Mouse (Mus musculus): ENCODE data around the gene Il1r2. TPM values are rescaled to one million over a fixed set of nuclear protein-coding genes. Genes with fewer than 3 reads are reported as not detected.

Il1r2 gene
- polyA plus RNA-seq, 1 experiment = 0.38 TPM

DNA sequence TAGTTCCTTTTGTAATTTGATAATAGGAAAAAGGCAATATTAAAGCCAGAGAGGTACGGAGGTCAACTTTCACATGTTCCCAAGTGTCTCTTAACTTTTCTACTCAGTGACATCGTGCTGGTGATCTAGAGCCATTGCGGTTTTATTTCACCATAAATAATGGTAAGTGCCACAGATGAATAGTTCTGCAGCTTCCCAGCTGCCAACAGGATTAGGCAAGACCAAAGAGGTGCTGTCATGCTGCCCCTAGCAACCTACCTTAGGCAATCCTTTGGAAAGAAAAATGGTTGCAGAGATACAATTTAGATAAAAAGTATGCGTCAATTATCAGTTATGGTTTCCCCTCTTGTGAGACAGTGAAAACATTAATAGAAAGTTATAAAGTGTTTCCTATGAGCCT is 54.6 kb downstream of the Il1r2 start:
- no peak for DNase-seq
- Histone ChIP-seq H3K4me1 (ENCODE audit: control insufficient read depth, insufficient read depth, low read length) (peaks cover 2% of the 10 kb centered on the region; the same call in 1 of the 2 replicates), H3K36me3 (ENCODE audit: control insufficient read depth, insufficient read depth, low read length) (no peaks in the 10 kb centered on the region), H3K4me3 (ENCODE audit: insufficient read depth, low read depth, low read length) (no peak overlapping the region), H3K27me3 (replicated peaks; ENCODE audit: control insufficient read depth, insufficient read depth, low read length) (no peaks in the 10 kb centered on the region), H3K27ac (ENCODE audit: insufficient read depth, low read depth, low read length) (no peak overlapping the region)
- 56% methylated on average over 4 of the region's 4 CpGs for WGBS
- TF ChIP-seq CTCF (conservative IDR thresholded peaks at IDR 0.05; ENCODE audit: insufficient read depth, insufficient read length, low read depth, low read length) (no peak), POLR2A (IDR thresholded peaks at IDR 0.05; ENCODE audit: low read depth, low read length) (no peak)

DNA sequence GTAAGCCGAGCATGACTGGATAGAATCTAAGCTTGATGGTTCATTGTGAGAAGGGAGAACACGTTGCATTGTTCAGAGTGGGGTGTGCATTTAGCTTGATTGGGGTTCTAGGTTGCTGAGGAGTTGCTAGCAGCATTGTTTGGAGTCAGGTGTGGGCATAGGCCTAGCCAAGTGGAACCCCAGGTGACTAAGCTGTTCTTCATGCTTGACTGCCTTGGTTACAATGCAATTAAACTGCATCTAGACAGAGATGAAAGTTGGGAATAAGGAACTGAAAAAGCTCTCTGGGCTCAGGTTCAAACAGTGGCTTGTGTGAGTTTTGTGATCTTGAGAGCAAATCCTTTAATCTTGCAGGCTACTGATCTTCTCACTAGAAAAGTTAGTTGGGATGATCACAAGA is 55.4 kb downstream of the Il1r2 start:
- WGBS = 59% methylated on average over 2 of the region's 2 CpGs
- peaks cover 3% of the 10 kb centered on the region; the same call in 1 of the 2 replicates for H3K4me1 ChIP-seq (ENCODE audit: control insufficient read depth, insufficient read depth, low read length)
- H3K27me3 ChIP-seq (replicated peaks; ENCODE audit: control insufficient read depth, insufficient read depth, low read length) = no peaks in the 10 kb centered on the region
- DNase-seq = peak; percentile 10
- no peak overlapping the region for H3K27ac ChIP-seq (ENCODE audit: insufficient read depth, low read depth, low read length)
- H3K36me3 ChIP-seq (ENCODE audit: control insufficient read depth, insufficient read depth, low read length) = no peaks in the 10 kb centered on the region
- TF ChIP-seq POLR2A (IDR thresholded peaks at IDR 0.05; ENCODE audit: low read depth, low read length) = no peak
- no peak for TF ChIP-seq CTCF (conservative IDR thresholded peaks at IDR 0.05; ENCODE audit: insufficient read depth, insufficient read length, low read depth, low read length)
- H3K4me3 ChIP-seq (ENCODE audit: insufficient read depth, low read depth, low read length) = no peak overlapping the region

DNA sequence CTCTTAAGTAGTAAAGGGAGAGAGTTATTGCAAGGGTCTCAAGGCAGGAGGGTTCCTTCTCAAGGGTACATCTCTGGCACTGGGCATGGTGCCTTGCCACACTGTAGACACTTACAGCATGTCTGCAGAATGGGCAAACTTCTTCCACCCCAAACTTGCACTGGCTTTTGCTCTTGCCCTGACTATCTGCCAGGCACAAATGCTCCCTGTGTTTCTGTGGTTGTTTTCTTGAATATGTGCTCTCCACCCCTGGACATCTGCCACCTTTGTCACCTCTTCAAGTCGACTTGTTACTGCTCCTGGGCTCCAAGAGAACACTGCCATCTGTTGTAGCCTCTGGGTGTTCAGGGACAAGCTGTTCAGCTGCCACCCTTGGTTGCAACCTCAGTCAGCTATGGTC is 57.8 kb downstream of the Il1r2 start:
- Histone ChIP-seq H3K4me3 (ENCODE audit: insufficient read depth, low read depth, low read length) (no peak overlapping the region), H3K27me3 (replicated peaks; ENCODE audit: control insufficient read depth, insufficient read depth, low read length) (no peaks in the 10 kb centered on the region), H3K4me1 (ENCODE audit: control insufficient read depth, insufficient read depth, low read length) (peaks cover 3% of the 10 kb centered on the region; the same call in 1 of the 2 replicates), H3K36me3 (ENCODE audit: control insufficient read depth, insufficient read depth, low read length) (no peaks in the 10 kb centered on the region), H3K27ac (ENCODE audit: insufficient read depth, low read depth, low read length) (no peak overlapping the region)
- 51% methylated on average over 1 of the region's 1 CpGs for WGBS
- TF ChIP-seq POLR2A (IDR thresholded peaks at IDR 0.05; ENCODE audit: low read depth, low read length) (no peak), CTCF (conservative IDR thresholded peaks at IDR 0.05; ENCODE audit: insufficient read depth, insufficient read length, low read depth, low read length) (no peak)
- no peak for DNase-seq

DNA sequence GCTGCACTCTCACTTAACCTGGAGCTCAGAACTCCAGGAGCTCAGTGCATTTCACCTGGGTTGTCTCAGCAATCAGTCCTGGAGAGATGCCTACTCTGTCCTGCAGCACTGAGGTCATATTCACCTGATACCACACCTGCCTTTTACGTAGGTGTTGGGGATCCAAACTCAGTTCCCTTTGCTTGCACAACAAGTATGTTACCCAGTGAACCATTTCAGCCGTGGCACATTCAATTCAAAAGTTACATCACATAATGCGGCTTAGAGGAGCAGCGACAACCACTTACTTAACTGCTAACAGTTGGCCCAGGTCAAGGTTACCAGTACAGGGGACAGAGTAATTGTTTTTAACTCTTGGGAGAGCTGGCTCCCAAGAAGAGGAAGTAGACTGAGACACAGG is 58.8 kb downstream of the Il1r2 start:
- TF ChIP-seq POLR2A (IDR thresholded peaks at IDR 0.05; ENCODE audit: low read depth, low read length) (no peak), CTCF (conservative IDR thresholded peaks at IDR 0.05; ENCODE audit: insufficient read depth, insufficient read length, low read depth, low read length) (no peak)
- Histone ChIP-seq H3K4me1 (ENCODE audit: control insufficient read depth, insufficient read depth, low read length) (peaks cover 3% of the 10 kb centered on the region; the same call in 1 of the 2 replicates), H3K4me3 (ENCODE audit: insufficient read depth, low read depth, low read length) (no peak overlapping the region), H3K36me3 (ENCODE audit: control insufficient read depth, insufficient read depth, low read length) (no peaks in the 10 kb centered on the region), H3K27ac (ENCODE audit: insufficient read depth, low read depth, low read length) (no peak overlapping the region), H3K27me3 (replicated peaks; ENCODE audit: control insufficient read depth, insufficient read depth, low read length) (no peaks in the 10 kb centered on the region)
- 55% methylated on average over 4 of the region's 4 CpGs for WGBS
- DNase-seq = no peak

DNA sequence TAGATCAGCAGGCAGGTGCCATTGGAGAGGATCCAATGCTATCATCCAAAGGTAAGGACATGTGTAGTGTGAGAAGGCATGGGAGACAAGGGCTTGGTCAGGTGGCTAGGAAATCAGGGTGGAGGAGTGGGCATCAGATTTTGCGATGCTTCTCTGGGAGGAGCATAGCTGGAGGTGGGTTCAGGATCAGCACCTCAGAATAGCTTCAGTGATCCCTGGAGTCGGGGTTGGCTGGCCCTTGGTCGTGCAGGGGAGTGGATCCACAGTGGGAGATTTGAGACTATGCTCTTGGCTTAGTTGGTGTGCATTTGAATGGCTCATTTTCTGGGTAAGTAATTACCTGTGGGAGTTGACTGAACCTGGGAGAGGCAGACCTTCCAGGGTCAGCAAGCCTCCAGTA is 59.7 kb downstream of the Il1r2 start:
- peaks cover 3% of the 10 kb centered on the region; the same call in 1 of the 2 replicates for H3K4me1 ChIP-seq (ENCODE audit: control insufficient read depth, insufficient read depth, low read length)
- no peak for DNase-seq
- WGBS = 53% methylated on average over 3 of the region's 3 CpGs

DNA sequence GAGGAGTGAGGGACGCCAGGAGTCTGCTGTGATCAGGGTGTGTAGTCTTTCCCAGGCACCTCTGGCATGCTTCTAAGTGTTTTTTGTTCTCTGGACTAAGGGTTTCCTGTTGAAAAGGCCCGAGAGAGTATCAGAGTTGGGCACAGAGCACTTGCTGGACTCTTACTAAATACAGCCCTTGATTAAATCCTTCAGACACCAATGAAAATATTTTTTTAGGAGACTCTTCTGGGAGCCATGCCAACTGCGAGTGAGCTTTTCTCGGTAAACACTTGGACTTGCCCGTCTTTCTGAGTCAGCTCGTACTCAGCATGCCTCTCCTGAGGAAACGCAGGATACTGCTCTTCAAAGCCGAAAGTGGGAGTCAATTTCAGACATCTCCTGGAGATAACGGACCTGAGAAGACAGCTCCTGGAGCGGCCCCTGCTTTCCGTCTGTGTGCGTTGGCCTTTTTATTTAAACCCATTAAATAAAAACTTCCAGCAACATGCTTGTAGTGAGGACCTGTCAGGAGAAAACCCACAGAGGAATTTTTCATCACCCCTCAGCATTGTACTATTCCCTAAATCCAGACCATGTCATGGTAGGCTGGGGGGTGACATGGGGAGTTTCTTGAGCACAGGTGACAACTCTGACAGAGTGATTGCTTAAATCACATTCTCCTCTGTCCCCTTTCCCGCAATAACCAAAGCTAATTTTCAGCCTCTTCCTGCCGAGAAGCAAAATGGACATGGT is 66.1 kb downstream of the Il1r2 start:
- H3K4me3 ChIP-seq (ENCODE audit: insufficient read depth, low read depth, low read length) = no peak overlapping the region
- peak; percentile 86 for DNase-seq
- no peaks in the 10 kb centered on the region for H3K4me1 ChIP-seq (ENCODE audit: control insufficient read depth, insufficient read depth, low read length)
- no peaks in the 10 kb centered on the region for H3K27me3 ChIP-seq (replicated peaks; ENCODE audit: control insufficient read depth, insufficient read depth, low read length)
- 40% methylated on average over 14 of the region's 14 CpGs for WGBS
- H3K27ac ChIP-seq (ENCODE audit: insufficient read depth, low read depth, low read length) = no peak overlapping the region
- TF ChIP-seq CTCF (conservative IDR thresholded peaks at IDR 0.05; ENCODE audit: insufficient read depth, insufficient read length, low read depth, low read length) (no peak), POLR2A (IDR thresholded peaks at IDR 0.05; ENCODE audit: low read depth, low read length) (no peak)
- no peaks in the 10 kb centered on the region for H3K36me3 ChIP-seq (ENCODE audit: control insufficient read depth, insufficient read depth, low read length)

More for the DNA sequence above, 59.7 kb downstream of the Il1r2 start:
- Histone ChIP-seq H3K27me3 (replicated peaks; ENCODE audit: control insufficient read depth, insufficient read depth, low read length) (no peaks in the 10 kb centered on the region), H3K36me3 (ENCODE audit: control insufficient read depth, insufficient read depth, low read length) (no peaks in the 10 kb centered on the region), H3K4me3 (ENCODE audit: insufficient read depth, low read depth, low read length) (no peak overlapping the region), H3K27ac (ENCODE audit: insufficient read depth, low read depth, low read length) (no peak overlapping the region)
- TF ChIP-seq CTCF (conservative IDR thresholded peaks at IDR 0.05; ENCODE audit: insufficient read depth, insufficient read length, low read depth, low read length) = no peak
- TF ChIP-seq POLR2A (IDR thresholded peaks at IDR 0.05; ENCODE audit: low read depth, low read length) = no peak

DNA sequence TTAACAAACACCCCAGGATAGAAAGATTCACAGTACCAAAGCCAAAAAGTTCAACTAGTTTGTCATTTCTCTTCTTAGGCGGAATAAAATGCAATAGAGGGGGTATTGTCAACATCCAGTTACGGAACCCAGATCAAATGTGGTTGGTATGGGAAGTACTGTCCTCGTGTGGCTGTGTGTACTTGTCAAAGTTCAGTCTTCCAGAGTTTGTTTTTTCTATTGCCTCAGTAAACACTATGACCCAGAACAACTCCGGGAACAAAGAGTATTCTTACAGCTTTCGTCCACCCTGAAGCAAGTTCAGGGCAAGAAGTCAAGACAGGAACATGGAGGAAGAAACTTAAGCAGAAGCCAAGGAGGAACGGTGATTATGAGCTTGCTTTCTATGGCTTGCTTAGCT is 82.2 kb downstream of the Il1r2 start:
- no peak for DNase-seq
- Histone ChIP-seq H3K27me3 (replicated peaks; ENCODE audit: control insufficient read depth, insufficient read depth, low read length) (no peaks in the 10 kb centered on the region), H3K4me3 (ENCODE audit: insufficient read depth, low read depth, low read length) (no peak overlapping the region), H3K36me3 (ENCODE audit: control insufficient read depth, insufficient read depth, low read length) (no peaks in the 10 kb centered on the region), H3K27ac (ENCODE audit: insufficient read depth, low read depth, low read length) (no peak overlapping the region), H3K4me1 (ENCODE audit: control insufficient read depth, insufficient read depth, low read length) (no peaks in the 10 kb centered on the region)
- 67% methylated on average over 6 of the region's 6 CpGs for WGBS
- TF ChIP-seq CTCF (conservative IDR thresholded peaks at IDR 0.05; ENCODE audit: insufficient read depth, insufficient read length, low read depth, low read length) = no peak
- no peak for TF ChIP-seq POLR2A (IDR thresholded peaks at IDR 0.05; ENCODE audit: low read depth, low read length)
